Mouse (Mus musculus) adrenal gland, adult (tissue): ENCODE measurements around the gene Fryl.
A peak's percentile ranks its signal among the peaks of the same experiment; 100 is the strongest.

ENCODE experiments used
- DNase-seq, 2 experiments: peaks; one replicate each; pipeline ENCODE4 v3.0.0; 2022 to 2023; ENCODE audit warnings: low spot score in 1 of 2; ENCODE audit not compliant: inconsistent age in 2 of 2

Gene Fryl

GRCm38 (mm10) chr5:73167976-73168768, 88.2 kb downstream of the Fryl start:
- no peak for DNase-seq

GRCm38 (mm10) chr5:73163970-73164369, 92.4 kb downstream of the Fryl start:
- no peak for DNase-seq

DNA sequence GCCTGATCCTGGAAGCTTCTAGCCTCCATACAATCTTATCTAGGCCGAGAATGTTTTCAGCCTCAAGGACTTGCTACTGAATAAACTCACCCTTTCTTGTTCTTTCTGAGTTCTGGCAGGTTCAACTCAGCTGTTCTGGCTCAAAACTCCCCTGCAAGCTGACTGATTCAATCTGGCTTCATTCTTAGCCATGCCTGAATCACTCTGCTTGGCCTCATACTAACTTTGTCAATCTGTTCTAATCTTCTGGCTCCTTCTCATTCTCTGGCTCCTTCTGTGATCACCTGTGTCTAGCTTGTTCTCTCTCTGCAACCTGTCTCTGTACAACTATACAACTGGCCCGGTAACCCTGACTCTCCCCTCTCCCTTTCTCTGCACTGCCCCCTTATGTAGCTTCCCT, 93.9 kb downstream of the Fryl start:
- peak in 1 of 2 experiments; percentile 50 for DNase-seq

DNA sequence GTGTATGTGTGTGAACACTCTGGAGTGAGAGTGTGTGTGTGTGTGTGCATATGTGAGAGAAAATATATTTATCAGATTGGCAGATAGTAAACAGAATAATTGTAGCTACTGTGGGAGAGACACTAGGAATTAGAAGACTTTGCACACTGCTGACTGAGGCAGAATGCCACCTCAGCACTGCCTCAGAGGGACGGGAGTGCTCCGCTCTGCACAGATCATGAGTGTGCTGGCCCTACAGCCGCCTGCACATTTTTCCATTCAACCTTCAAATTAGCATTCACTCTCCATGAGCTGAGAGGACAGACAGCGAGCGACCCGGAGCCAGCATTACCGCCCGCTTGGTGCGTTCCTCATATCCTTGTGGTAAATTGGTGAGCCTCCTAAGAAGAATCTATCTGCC, 96.0 kb downstream of the Fryl start:
- no peak for DNase-seq

GRCm38 (mm10) chr5:73157502-73157901, 98.9 kb downstream of the Fryl start:
- DNase-seq, result no peak

DNA sequence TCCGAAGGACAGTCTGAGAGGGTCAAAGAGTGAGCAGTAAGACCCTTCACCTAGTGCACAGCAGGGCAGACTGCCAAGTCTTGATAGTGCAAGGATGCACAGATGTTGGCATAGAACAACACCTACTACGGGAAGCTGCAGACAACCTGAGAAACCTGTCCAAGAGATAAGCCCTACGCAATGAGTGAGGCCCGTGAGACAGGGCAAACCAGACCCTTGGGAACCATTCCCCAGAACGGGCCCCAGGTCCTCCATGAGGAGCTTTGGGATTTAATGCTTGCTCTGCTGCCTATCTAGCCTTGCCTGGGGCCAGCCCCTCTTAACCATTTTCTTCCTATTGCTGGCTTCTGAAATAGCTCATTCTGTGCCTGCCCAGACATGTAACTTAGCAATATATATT, 99.4 kb downstream of the Fryl start:
- no peak for DNase-seq

DNA sequence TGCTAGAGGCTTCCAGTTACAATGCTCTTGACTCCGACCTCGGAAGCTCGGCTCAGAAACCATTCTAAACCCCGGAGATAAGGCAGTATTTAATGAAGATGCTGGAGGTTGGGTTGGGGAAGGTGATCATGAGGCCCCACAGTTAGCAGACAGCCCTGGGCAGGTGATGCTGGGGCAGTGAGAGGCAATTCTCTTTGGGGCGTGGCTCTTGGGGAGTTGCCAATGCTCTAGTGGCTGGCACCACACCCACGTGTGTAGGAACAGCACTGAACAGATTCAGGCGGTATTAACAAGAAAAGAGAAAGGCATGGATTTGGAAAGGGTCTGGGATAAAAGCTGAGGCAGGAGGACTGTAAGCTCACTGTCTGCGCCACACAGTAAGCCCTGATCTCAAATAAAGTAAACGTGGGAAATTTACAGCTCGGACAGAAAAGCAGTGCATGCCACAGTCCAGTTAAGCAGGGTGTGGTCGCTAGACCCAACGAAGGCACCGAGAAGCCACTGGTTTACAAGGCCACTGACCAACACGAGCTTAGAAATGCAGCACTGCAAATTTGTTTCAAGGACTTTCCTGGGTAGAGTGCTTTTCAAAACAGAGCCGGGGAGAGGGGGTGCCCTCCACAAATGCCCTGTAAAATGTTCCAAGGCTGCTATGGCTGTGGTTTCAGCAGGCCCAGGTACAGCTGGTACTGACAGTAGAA, 100.0 kb downstream of the Fryl start:
- DNase-seq, result peak in 1 of 2 experiments; percentile 52

GRCm38 (mm10) chr5:73153802-73154465, 102.5 kb downstream of the Fryl start:
- no peak for DNase-seq

DNA sequence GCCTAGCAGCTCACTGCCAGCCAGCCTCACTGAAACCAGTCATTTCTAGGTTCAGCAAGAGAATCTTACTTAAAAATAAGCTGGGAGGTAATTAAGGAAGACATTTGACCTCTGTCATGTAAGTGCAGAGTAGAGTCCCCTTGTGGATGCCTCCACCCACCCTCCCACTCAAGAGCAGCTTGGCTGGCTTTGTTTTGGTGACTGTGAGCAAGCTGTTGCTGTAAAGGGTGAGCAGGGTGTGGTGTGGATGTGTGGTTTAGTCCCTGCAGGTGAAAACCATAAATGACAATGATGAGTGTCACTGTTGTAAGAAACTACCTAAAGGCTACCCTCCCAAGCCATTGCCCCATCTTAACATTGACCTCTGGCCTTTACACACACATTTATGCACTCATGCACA, 104.2 kb downstream of the Fryl start:
- no peak for DNase-seq

DNA sequence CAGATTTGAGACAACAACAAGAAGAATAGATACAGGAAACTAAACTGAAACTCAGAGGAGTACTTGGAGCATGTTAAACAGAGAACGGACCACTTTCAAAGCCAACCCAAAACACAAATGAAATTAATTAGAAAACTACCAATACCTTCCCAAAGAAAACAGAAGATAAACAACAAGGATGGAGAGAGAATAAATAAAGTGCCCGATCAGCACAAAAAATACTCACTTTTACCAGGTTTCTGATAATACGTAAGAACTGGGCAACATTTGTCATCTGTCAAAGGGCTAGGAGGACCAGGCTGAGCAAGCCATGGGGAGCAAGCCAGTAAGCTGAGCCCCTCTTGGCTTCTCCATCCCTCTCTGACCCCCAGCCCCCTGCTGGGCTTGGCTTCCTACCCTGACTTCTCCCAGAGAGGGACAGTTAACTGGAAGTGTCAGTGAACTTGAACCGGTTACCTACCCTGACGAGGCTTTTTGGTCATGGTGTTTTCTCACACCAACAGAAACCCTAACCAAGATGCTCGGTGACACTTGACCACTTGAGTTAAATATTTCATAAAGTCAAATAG, 105.5 kb downstream of the Fryl start:
- no peak for DNase-seq

DNA sequence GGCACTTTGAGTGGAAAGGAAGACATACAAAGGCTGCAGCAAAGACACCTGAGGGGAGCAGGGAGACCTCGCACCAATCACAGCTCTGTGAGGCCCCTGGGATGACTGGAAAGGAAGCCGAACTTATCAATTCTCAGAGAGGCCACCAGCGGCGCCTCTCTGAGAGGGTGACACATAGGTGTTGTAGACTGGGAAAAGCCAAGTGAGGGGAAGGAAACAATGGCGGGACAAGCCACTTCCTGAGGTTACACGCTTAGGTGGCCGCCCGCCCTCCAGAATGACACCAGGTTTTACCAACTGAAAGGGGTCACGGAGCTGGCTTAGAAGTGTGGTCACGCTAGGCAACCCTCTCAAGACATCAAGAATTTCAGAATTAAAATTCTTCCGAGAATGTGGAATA, 111.4 kb downstream of the Fryl start:
- no peak for DNase-seq

GRCm38 (mm10) chr5:73141712-73142111, 114.7 kb downstream of the Fryl start:
- no peak for DNase-seq

DNA sequence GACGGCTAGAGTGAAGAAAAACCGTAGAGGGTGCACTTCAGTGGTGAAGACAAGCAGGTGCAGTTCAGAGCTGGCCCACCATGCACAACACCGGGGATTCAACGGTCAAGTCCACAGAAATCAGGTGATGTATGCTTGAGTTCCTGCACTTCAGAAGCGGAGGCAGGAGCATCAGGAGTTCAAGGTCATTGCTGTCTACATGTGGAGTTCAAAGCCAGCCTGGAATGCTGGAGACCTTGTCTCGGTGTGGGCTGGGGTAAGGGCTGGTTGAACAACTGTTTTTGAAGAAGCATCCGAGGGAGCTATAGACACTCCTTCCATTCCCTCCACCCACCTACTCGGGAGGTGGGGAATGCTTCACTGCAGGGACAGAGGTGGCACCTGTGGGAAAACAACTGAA, 115.3 kb downstream of the Fryl start:
- DNase-seq, result no peak

- peak in 1 of 2 experiments; percentile 33 for DNase-seq
These were observed 118.9 kb downstream of the Fryl start for GRCm38 (mm10) chr5:73137561-73137960.

GRCm38 (mm10) chr5:73135959-73136358, 120.5 kb downstream of the Fryl start:
- DNase-seq, result no peak

GRCm38 (mm10) chr5:73135131-73135530, 121.3 kb downstream of the Fryl start:
- DNase-seq, result no peak

DNA sequence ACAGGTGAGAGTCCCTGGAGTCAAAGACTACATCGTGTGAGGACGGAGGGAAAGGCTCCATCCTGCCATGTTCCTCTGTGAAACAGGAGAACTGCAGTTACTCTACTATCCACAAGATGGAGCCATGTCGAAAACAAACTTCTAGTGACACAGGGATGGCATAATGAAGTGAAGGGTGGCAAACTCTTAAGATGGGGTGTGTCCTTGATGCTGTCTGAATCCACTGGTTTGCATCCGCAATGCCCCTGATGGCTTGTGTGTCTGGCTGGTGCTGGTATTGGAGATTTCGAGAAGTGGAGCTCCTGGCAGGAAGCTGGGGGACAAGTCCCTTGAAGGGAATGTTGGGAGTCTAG, 122.6 kb downstream of the Fryl start:
- DNase-seq, result peak; percentile 24 to 88

DNA sequence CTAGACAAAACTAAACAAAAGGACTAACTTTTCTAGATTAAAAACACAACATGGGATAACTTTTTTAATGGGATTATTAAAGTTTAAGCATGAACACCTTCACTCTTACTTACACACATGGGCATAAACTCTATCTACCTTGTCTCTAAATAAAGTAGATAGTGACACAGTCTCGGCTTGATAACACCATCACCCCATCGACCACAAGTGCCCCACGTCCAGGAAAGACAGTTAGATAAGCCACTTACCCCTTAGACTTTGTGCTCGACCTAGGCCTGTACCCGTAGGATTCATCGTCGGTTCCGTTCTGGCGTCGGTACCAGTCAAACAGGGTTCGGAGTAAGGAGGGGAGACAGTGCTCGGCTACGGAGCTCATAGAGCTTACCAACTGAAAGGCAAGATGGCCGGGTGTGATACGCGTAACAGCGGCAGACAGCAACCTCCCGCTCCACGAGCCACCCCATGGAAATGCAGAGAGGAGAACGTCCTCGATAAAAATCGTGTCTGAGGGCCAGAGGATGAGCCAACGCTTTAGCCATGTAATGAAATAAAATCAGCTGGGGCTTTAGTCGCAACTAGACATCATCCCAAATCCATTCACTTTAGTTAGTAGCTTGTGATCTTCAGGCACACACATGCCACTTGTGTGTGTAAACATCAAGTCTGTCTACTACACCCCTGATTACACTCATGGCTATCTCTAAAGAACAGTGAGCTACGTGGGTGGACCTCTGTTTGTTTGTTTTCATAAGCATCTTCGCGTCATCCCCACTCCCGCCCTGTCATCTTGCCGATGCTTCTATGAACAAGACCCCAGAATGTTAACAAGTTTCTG, 123.2 kb downstream of the Fryl start:
- no peak for DNase-seq

- peak; percentile 50 to 64 for DNase-seq
These were observed 125.4 kb downstream of the Fryl start for GRCm38 (mm10) chr5:73130984-73131383.

GRCm38 (mm10) chr5:73129871-73130270, 126.5 kb downstream of the Fryl start:
- DNase-seq, result no peak
